Mouse (Mus musculus): Measurements from ENCODE around the gene Fam110a. TPM values are rescaled to one million over a fixed set of nuclear protein-coding genes. Genes with fewer than 3 reads are reported as not detected.

Gene Fam110a
- polyA plus RNA-seq, 1 experiment from 2014 or later = 36.3 TPM

DNA sequence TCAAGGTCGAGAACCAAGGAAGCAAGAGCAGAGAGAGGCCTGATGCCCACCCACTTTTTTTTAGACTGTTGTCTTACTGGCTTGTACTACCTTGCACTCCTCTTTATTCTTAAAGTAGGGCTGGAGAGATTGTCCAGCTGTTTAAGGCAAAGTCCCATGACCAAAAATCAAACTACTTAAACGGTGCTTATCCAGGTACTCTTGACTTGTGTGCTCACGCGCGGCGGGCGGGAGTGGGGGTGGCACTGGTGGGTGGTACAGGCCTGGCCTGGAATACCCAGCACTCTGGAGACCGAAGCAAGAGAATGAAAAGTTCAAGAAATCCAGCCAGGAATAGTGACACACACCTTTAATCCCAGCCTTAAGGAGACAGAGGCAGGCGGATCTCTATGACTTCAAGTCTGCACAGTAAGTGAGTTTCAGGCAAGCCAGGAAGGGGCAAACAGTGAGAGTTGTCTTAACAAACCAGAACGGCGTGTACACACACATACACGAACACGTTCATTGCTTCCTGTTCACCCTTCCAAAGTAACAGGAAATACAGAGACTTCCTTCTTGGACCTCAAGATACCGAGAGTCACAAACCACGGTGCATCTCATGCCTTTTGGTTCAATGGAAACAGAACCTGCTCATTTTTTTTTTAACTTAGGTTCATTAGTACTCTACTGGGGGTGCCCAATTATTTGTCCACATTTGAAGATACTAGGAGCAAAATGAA is 29.2 kb upstream of the Fam110a start:
- no peaks in the 10 kb centered on the region for H3K36me3 ChIP-seq (ENCODE audit: insufficient read depth, low read length)
- no peaks in the 10 kb centered on the region for H3K4me1 ChIP-seq (ENCODE audit: insufficient read depth, low read depth, low read length)
- no peak overlapping the region for H3K27ac ChIP-seq (ENCODE audit: low read length)
- ATAC-seq (peak; percentile 58), DNase-seq (ENCODE audit: low spot score) (peak; percentile 56)
- no peaks in the 10 kb centered on the region for H3K27me3 ChIP-seq (replicated peaks; ENCODE audit: insufficient read depth, low read length)
- no peak overlapping the region for H3K9ac ChIP-seq (replicated peaks; ENCODE audit: low read depth)
- H3K4me2 ChIP-seq (replicated peaks; ENCODE audit: low read depth, low read length) = no peak overlapping the region
- TF ChIP-seq CTCF (IDR thresholded peaks at IDR 0.05) (no peak), EP300 (IDR thresholded peaks at IDR 0.05) (no peak)
- 56% methylated on average over 15 of the region's 15 CpGs for WGBS
- H3K4me3 ChIP-seq (ENCODE audit: low read depth, low read length) = no peak overlapping the region
- H3K9me3 ChIP-seq (ENCODE audit: low read length) = no peaks in the 10 kb centered on the region

DNA sequence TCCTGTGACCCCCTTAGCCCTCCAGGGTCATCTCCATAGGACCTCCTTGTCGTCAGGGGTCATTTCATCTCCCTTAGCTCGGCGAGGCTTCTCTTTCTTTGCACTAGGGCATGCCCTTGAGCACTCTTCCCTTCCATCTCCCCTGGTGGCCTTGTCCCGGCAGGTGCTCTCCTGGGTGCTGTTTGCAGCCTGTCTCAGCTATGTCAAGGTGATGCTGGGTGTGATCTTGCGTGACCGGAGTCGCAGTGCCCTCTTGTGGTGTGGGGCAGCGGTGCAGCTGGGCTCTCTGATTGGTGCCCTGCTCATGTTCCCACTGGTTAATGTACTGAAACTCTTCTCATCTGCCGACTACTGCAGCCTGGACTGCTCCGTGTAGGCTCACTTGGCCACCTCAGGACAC is 27.8 kb upstream of the Fam110a start:
- no peak for TF ChIP-seq EP300 (IDR thresholded peaks at IDR 0.05)
- peak; percentile 67 for TF ChIP-seq CTCF (IDR thresholded peaks at IDR 0.05)
- H3K36me3 ChIP-seq (ENCODE audit: insufficient read depth, low read length) = no peaks in the 10 kb centered on the region
- no peaks in the 10 kb centered on the region for H3K4me1 ChIP-seq (ENCODE audit: insufficient read depth, low read depth, low read length)
- no peak for DNase-seq (ENCODE audit: low spot score)
- no peak overlapping the region for H3K4me2 ChIP-seq (replicated peaks; ENCODE audit: low read depth, low read length)
- H3K27ac ChIP-seq (ENCODE audit: low read length) = no peak overlapping the region
- 56% methylated on average over 10 of the region's 10 CpGs for WGBS
- no peak for ATAC-seq
- no peak overlapping the region for H3K9ac ChIP-seq (replicated peaks; ENCODE audit: low read depth)
- H3K4me3 ChIP-seq (ENCODE audit: low read depth, low read length) = no peak overlapping the region
- H3K27me3 ChIP-seq (replicated peaks; ENCODE audit: insufficient read depth, low read length) = no peaks in the 10 kb centered on the region
- H3K9me3 ChIP-seq (ENCODE audit: low read length) = no peaks in the 10 kb centered on the region

GRCm38 (mm10) chr2:152002529-152002928 is 22.5 kb upstream of the Fam110a start:
- H3K27ac ChIP-seq (ENCODE audit: low read length) = no peak overlapping the region
- no peak for TF ChIP-seq CTCF (IDR thresholded peaks at IDR 0.05)
- no peak for TF ChIP-seq EP300 (IDR thresholded peaks at IDR 0.05)
- no peak overlapping the region for H3K4me2 ChIP-seq (replicated peaks; ENCODE audit: low read depth, low read length)
- DNase-seq (ENCODE audit: low spot score) = no peak
- no peaks in the 10 kb centered on the region for H3K27me3 ChIP-seq (replicated peaks; ENCODE audit: insufficient read depth, low read length)
- no peak for ATAC-seq
- no peak overlapping the region for H3K4me3 ChIP-seq (ENCODE audit: low read depth, low read length)
- no peak overlapping the region for H3K9ac ChIP-seq (replicated peaks; ENCODE audit: low read depth)
- H3K36me3 ChIP-seq (ENCODE audit: insufficient read depth, low read length) = no peaks in the 10 kb centered on the region
- H3K9me3 ChIP-seq (ENCODE audit: low read length) = no peaks in the 10 kb centered on the region
- WGBS = 40% methylated on average over 6 of the region's 6 CpGs
- peaks cover 5% of the 10 kb centered on the region; the same call in 1 of the 2 replicates for H3K4me1 ChIP-seq (ENCODE audit: insufficient read depth, low read depth, low read length)

DNA sequence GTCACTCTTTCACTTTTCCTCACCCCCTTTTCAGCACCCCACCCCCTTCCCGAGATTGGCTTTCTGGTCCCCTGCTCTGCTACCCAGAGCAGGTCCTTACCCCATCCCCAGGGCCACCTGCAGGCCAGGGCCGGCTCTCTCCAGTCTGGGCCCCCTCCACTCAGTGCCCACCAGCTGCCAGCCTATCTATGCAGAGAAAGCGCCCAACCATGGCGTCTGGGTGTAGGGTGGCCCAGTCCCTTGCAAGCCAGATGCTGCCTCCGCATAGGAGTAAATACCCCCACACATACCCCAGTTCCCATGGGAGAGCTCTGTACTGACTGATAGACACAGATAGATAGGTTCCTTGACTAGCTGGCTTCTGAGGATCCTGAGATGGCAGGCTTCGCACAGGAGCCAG is 20.7 kb upstream of the Fam110a start:
- Histone ChIP-seq H3K27me3 (replicated peaks; ENCODE audit: insufficient read depth, low read length) (no peaks in the 10 kb centered on the region), H3K4me3 (ENCODE audit: low read depth, low read length) (no peak overlapping the region)
- ATAC-seq = no peak

GRCm38 (mm10) chr2:152000291-152000679 is 20.3 kb upstream of the Fam110a start:
- no peak overlapping the region for H3K9ac ChIP-seq (replicated peaks; ENCODE audit: low read depth)
- H3K4me3 ChIP-seq (ENCODE audit: low read depth, low read length) = no peak overlapping the region
- no peak for TF ChIP-seq EP300 (IDR thresholded peaks at IDR 0.05)
- no peak for TF ChIP-seq CTCF (IDR thresholded peaks at IDR 0.05)
- no peaks in the 10 kb centered on the region for H3K27me3 ChIP-seq (replicated peaks; ENCODE audit: insufficient read depth, low read length)
- DNase-seq (ENCODE audit: low spot score) (no peak), ATAC-seq (no peak)
- WGBS = 62% methylated on average over 3 of the region's 3 CpGs
- H3K4me2 ChIP-seq (replicated peaks; ENCODE audit: low read depth, low read length) = peak overlapping the region; percentile 38; the same call in 1 of the 2 replicates
- no peaks in the 10 kb centered on the region for H3K36me3 ChIP-seq (ENCODE audit: insufficient read depth, low read length)
- no peaks in the 10 kb centered on the region for H3K9me3 ChIP-seq (ENCODE audit: low read length)
- peaks cover 5% of the 10 kb centered on the region; the same call in 1 of the 2 replicates for H3K4me1 ChIP-seq (ENCODE audit: insufficient read depth, low read depth, low read length)
- H3K27ac ChIP-seq (ENCODE audit: low read length) = no peak overlapping the region

More for the DNA sequence above, 20.7 kb upstream of the Fam110a start:
- DNase-seq (ENCODE audit: low spot score) = no peak
- Histone ChIP-seq H3K9ac (replicated peaks; ENCODE audit: low read depth) (no peak overlapping the region), H3K4me2 (replicated peaks; ENCODE audit: low read depth, low read length) (no peak overlapping the region), H3K36me3 (ENCODE audit: insufficient read depth, low read length) (no peaks in the 10 kb centered on the region), H3K27ac (ENCODE audit: low read length) (no peak overlapping the region), H3K9me3 (ENCODE audit: low read length) (no peaks in the 10 kb centered on the region), H3K4me1 (ENCODE audit: insufficient read depth, low read depth, low read length) (peaks cover 5% of the 10 kb centered on the region; the same call in 1 of the 2 replicates)
- TF ChIP-seq CTCF (IDR thresholded peaks at IDR 0.05) (no peak), EP300 (IDR thresholded peaks at IDR 0.05) (no peak)
- 64% methylated on average over 6 of the region's 6 CpGs for WGBS

- Histone ChIP-seq H3K36me3 (ENCODE audit: insufficient read depth, low read length) (no peaks in the 10 kb centered on the region), H3K4me1 (ENCODE audit: insufficient read depth, low read depth, low read length) (peaks cover 5% of the 10 kb centered on the region; the same call in 1 of the 2 replicates), H3K27me3 (replicated peaks; ENCODE audit: insufficient read depth, low read length) (no peaks in the 10 kb centered on the region), H3K9ac (replicated peaks; ENCODE audit: low read depth) (no peak overlapping the region; the same call in 1 of the 2 replicates), H3K4me3 (ENCODE audit: low read depth, low read length) (no peak overlapping the region), H3K27ac (ENCODE audit: low read length) (no peak overlapping the region), H3K4me2 (replicated peaks; ENCODE audit: low read depth, low read length) (peak overlapping the region; percentile 38), H3K9me3 (ENCODE audit: low read length) (no peaks in the 10 kb centered on the region)
- ATAC-seq (peak; percentile 58), DNase-seq (ENCODE audit: low spot score) (peak; percentile 73)
- peak; percentile 15; the same call in 1 of the 2 replicates for TF ChIP-seq CTCF (IDR thresholded peaks at IDR 0.05)
- TF ChIP-seq EP300 (IDR thresholded peaks at IDR 0.05) = no peak
- 12% methylated on average over 20 of the region's 20 CpGs for WGBS
Measured at GRCm38 (mm10) chr2:151999669-152000290, 19.8 kb upstream of the Fam110a start.
